Mouse (Mus musculus): ENCODE data around the gene Erbb3.
"Not testable (repeated sequence)": the region's sequence is repeated elsewhere in the genome, so short reads cannot be mapped to it uniquely, and the experiment has no call there.

Erbb3 gene

GRCm38 (mm10) chr10:128565206-128565787, 24.2 kb downstream of the Erbb3 start:
- in situ Hi-C loops (cut with MboI; ENCODE audit: low sequenced_read_pairs), result no loop called here

DNA sequence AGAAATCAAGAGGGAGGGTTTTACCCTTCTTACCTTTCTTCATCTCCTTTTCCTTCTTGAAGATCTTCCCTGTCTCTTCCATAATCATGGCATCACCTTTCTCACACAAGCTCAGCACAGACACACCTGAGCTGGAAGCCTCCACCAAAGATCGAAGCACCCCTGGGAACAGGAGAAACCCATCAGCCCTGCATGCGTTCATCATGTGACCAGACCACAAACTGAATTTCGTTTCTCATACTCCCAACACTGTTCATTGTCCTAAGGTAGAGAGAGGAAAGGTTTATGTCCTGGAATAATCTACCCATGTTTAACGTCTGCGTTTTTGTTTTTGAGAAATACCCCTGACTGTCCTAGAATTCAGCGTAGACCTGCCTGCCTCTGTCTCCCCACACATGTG, 25.9 kb downstream of the Erbb3 start:
- in situ Hi-C loops (cut with MboI; ENCODE audit: low sequenced_read_pairs), result no loop called here

- in situ Hi-C loops (cut with MboI; ENCODE audit: low sequenced_read_pairs), result no loop called here
Measured at GRCm38 (mm10) chr10:128556963-128557362, 32.5 kb downstream of the Erbb3 start.

- in situ Hi-C loops (cut with MboI; ENCODE audit: low sequenced_read_pairs), result no loop called here
Measured at GRCm38 (mm10) chr10:128556286-128556685, 33.2 kb downstream of the Erbb3 start.

DNA sequence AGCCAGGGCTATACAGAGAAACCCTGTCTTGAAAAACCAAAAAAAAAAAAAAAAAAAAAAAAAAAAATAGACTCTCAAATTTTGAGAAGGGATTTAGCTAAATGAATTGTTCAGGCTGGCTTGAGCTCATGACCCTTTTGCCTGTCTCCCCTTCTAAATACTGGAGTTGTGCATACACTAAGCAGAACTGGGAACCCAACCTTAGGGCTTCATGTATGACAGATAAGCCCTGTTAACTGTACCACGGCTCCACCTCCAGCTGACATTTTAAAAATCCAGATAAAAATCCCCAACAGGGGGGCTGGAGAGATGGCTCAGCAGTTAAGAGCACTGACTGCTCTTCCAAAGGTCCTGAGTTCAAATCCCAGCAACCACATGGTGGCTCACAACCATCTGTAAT, 33.9 kb downstream of the Erbb3 start:
- in situ Hi-C loops (cut with MboI; ENCODE audit: low sequenced_read_pairs), result not testable (repeated sequence)

GRCm38 (mm10) chr10:128550144-128550823, 39.2 kb downstream of the Erbb3 start:
- in situ Hi-C loops (cut with MboI; ENCODE audit: low sequenced_read_pairs), result not testable (repeated sequence)

- in situ Hi-C loops (cut with MboI; ENCODE audit: low sequenced_read_pairs), result not testable (repeated sequence)
Measured at GRCm38 (mm10) chr10:128549682-128550057, 39.8 kb downstream of the Erbb3 start.

GRCm38 (mm10) chr10:128548947-128549681, 40.3 kb downstream of the Erbb3 start, which contains the start of gene Rpl41:
Gene Rpl41 (minus strand): TSS chr10:128549305.
- in situ Hi-C loops (cut with MboI; ENCODE audit: low sequenced_read_pairs), result no loop called here

DNA sequence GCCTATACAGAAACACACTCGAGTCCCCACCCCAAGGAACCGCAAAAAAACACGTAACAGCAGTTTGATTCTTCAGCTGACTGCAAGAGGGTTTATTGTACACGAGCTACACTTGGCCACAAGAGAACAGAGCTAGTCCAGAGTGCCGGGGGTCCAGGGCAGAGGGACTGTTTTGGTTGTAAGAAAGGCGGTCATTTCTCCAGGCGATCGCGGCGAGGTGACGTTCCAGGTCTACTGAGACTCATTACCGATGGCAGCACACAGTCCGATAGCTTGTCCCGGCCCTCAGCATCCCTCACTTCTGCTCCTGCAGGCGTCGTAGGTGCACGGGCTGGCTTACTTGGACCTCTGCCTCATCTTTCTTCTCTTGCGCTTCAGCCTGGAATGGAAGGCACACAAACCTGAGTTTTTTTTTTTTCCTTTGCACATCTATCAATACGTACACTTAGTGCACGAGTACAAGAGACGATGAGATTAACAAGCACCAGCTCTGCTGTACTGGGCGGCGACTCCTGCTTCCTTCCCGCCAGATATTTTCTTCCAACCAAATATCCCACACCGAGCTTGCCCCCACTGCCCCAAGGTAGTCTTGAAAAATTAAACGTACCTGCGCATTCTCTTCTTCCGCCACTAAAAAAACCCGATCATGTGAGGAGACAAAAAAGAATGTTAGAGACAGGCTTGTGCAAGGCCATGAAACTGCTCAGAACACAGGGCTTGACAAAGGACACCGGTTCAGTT, 41.2 kb downstream of the Erbb3 start:
- in situ Hi-C loops (cut with MboI; ENCODE audit: low sequenced_read_pairs), result not testable (repeated sequence)

DNA sequence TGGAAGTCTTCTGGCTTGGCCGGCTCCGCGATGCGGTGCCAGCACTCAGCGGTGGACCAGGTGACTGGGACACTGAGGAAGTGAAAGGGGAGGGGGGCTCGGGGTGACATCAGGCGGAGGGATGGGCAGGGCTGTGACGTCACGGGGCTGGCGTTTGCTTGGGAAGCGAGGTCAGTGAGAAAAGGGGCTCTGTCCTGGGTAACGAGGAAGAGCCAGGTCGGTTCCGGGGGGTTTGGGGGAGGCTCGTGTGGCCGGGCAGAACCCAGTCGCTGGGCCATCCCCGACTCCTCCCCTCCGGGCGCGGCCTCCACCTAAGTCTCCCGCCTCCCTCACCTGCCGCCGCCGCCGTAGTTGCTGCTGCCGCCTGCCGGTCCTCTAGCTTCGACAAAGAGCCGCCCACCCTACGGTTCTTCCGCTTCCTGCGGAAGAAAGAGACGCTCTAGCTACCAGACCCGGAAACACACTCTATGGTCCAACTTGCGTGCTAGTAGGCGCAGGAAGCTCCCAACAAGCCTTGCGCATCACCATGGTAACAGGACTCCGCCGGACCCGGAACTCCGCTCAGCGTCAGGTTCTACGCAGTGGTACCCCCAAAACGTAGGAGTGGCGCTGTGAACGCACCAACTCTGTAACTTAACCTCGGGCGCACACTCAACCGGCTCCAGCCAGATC, 42.0 kb downstream of the Erbb3 start, which contains the start of gene Zc3h10:
Gene Zc3h10 (minus strand): TSS at position 414 of the 672 bp plus-strand sequence.
- in situ Hi-C loops (cut with MboI; ENCODE audit: low sequenced_read_pairs), result no loop called here

DNA sequence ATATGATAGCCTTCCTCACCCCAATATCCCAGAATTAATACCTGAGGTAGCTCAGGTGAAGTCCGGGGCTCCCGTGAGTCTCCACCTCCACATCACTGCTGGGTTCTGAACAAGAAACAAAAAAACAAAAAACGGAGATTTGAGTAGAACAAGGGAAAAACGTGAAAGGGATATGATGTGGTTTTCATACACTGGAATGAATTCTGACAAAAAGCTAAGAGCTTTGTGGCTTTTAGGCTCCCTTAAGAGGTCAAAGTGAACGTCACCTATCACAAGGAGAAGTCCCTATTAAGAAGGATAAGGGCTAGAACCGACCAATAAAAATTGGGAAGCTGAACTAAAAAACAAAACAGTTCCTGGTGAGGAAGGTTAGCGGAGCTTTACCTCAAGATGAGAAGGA, 42.7 kb downstream of the Erbb3 start:
- in situ Hi-C loops (cut with MboI; ENCODE audit: low sequenced_read_pairs), result no loop called here

- in situ Hi-C loops (cut with MboI; ENCODE audit: low sequenced_read_pairs), result no loop called here
Measured at GRCm38 (mm10) chr10:128546361-128546760, 43.1 kb downstream of the Erbb3 start.

DNA sequence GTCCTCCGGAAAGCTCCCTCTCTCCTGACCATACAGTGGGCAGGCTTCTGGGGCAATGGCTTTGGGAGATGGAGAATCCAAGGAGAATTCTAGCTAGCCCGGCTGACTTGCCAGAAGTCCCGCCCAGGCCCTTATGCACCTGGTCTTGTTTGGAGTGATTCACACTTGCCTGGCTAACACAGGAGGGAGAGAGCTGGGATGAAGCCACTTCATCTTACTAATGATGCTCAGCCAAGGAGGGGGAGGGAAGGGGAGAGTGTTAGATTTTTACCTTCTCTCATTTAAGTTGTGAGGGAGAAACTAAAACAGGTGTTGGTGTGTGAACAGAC, 43.9 kb downstream of the Erbb3 start:
- in situ Hi-C loops (cut with MboI; ENCODE audit: low sequenced_read_pairs), result no loop called here

DNA sequence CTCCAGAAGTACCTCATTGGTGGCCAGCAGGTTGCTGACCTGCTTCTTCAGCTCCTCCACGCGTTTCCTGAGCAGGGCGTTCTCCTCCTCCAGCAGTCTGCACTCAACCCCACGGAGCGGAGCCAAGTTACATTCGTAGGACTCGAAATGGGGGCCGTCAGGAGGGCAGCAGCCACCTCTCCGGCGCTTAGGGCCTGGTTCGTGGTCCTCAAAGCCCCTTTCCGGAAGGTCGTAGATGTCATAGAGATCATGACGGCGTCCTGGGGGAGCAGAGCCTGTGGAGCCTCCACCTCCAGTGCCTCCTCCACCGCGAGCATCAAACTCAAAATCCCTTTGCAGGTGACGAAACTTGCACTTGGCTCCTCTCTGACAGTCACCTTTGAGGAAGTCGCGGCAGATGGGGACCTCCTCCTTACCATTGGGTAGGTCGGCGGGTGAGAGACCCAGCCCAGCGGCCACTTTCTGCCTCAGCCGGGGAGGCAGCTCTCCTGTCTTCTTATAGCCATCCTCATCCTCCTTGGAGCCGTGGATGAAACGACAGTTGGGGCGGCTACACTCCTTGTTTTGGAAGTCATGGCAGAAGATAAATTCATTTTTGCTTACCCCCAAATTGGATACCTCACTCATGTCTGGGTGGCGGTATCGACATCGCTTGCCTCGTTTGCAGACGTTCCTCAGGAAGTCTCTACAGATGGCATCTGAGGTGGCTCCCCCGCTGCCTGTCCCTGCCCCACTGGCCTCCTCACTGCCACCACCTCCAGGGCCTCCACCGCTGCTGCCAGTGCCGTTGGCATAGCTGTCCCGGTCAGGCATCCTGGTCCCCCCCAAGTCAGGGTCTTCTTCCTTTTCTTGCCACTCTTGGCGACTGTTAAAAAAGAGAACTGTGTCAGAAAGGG, 44.5 kb downstream of the Erbb3 start:
- in situ Hi-C loops (cut with MboI; ENCODE audit: low sequenced_read_pairs), result no loop called here

DNA sequence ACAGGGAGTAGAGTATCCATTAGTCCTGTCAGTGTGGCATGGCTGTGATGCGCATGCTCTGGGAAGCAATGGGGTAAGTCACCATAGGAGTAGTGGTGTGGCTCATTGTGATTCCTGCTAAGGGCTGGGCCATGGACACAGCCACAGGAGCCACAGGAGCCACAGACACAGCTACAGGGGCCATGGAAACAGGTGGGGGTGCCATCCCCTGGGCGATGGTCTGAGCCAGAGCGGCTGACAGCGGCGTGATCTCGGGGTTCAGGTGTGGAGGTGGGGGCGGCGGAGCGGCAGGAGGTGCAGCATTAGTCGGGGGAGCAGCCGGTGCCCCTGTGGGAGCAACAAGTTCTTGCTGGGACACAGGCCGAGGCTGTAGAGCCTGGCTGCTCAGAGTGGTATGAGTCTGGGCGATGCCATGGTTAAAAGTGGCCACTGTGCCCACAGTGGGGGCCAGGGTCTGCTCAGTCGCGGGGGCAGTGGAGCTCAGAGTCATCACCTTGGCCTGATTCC, 45.2 kb downstream of the Erbb3 start:
- in situ Hi-C loops (cut with MboI; ENCODE audit: low sequenced_read_pairs), result no loop called here

GRCm38 (mm10) chr10:128543100-128543499, 46.4 kb downstream of the Erbb3 start:
- in situ Hi-C loops (cut with MboI; ENCODE audit: low sequenced_read_pairs), result no loop called here

DNA sequence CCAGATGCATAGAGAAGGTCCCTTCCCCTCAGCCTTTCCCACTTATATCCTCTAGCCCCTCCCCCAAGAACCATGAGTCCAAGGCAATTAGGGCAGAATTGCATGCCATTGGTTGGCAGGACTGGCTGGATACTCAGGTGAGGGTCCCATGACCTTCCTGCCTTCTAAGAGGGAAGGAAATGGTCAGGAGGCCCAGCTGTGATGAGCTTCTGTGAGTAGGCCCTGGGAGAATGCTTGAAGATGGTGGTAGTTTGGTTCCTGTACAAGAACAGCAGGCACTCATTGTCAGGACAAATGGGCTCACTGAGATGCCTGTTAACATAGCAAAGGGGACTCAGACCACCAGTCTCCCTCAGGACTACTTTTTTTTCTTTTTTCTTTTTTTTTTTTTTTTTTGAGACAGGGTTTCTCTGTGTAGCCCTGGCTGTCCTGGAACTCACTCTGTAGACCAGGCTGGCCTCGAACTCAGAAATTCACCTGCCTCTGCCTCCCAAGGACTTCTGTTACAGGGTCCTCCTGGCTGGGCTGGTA, 51.0 kb downstream of the Erbb3 start:
- in situ Hi-C loops (cut with MboI; ENCODE audit: low sequenced_read_pairs), result no loop called here

DNA sequence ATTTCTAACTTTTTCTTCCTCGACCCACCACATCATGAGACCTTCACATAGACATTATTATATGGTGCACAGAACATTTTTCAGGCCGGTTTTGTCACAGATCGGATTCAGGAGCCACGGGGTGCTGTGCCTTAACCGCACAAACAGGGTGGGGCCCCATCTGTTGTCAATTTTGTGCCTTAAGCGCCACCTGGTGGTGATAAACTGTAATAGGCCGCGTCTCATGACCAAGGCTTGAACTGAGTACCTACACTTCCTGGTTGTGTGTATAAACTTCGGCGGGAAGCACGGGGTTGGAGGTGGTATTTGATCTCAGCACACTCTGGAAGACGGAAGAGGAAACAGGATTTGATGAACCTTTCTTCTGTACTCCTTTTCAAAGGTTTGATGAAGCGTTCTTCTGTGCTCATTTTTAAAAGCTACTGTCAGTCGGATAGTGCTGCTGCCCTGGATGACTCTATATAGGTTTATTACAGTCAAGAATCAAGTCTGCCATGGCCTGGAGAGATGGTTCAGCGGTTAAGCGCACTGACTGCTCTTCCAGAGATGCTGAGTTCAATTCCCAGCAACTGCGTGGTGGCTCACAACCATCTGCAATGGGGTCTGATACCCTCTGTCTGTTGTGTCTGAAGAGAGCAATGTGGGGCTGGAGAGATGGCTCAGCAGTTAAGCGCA, 53.0 kb downstream of the Erbb3 start:
- in situ Hi-C loops (cut with MboI; ENCODE audit: low sequenced_read_pairs), result no loop called here
